Mouse (Mus musculus) liver, embryonic 11.5 days (tissue): Measurements from ENCODE around the gene Calr. TPM values are rescaled to one million over a fixed set of nuclear protein-coding genes. Genes with fewer than 3 reads are reported as not detected.
A peak's percentile ranks its signal among the peaks of the same experiment; 100 is the strongest.

Experiments used
- ATAC-seq: fragments of 200-750 bp; cut with Nextera tagmentation; replicated peaks from 2 replicates; pipeline ENCODE4 v1.8.0; 2017; ENCODE audit warnings: moderate number of reproducible peaks, mild to moderate bottlenecking, moderate TSS enrichment, moderate library complexity; ENCODE audit not compliant: low FRiP score
- DNase-seq: peaks from one replicate; pipeline ENCODE4 v3.0.0-alpha.2; 2017; ENCODE audit warnings: low spot score
- H3K27ac ChIP-seq: fragments of 300-500 bp; sonication (generic); 2 replicates; pipeline ENCODE4 v1.5.1; 2014; ENCODE audit warnings: mild to moderate bottlenecking, low read depth, low read length, control low read depth
- H3K27me3 ChIP-seq: fragments of 300-500 bp; sonication (generic); replicated peaks from 2 replicates; pipeline ENCODE4 v1.6.1; 2014; ENCODE audit warnings: low read length, mixed read lengths; ENCODE audit not compliant: control insufficient read depth, insufficient read depth
- H3K36me3 ChIP-seq: fragments of 300-500 bp; sonication (generic); 2 replicates; pipeline ENCODE4 v1.6.1; 2014; ENCODE audit warnings: mild to moderate bottlenecking, low read length, moderate library complexity, mixed read lengths; ENCODE audit not compliant: control insufficient read depth, insufficient read depth
- H3K4me1 ChIP-seq: fragments of 300-500 bp; sonication (generic); replicated peaks from 2 replicates; pipeline ENCODE4 v1.6.1; 2014; ENCODE audit warnings: low read length, mixed read lengths; ENCODE audit not compliant: control insufficient read depth, insufficient read depth
- H3K4me2 ChIP-seq: fragments of 300-500 bp; sonication (generic); 2 replicates; pipeline ENCODE4 v1.6.1; 2014; ENCODE audit warnings: mild to moderate bottlenecking, control low read depth, moderate library complexity
- H3K4me3 ChIP-seq: fragments of 300-500 bp; sonication (generic); 2 replicates; pipeline ENCODE4 v1.5.1; 2014; ENCODE audit warnings: low read depth, low read length, control low read depth
- H3K9ac ChIP-seq: fragments of 300-500 bp; sonication (generic); 2 replicates; pipeline ENCODE4 v1.6.1; 2014; ENCODE audit warnings: low read depth, low read length, control low read depth
- H3K9me3 ChIP-seq: fragments of 300-500 bp; sonication (generic); 2 replicates; pipeline ENCODE4 v1.6.1; 2016; ENCODE audit warnings: low read length, inconsistent platforms, mixed read lengths; ENCODE audit not compliant: control insufficient read depth
- WGBS: fragments of 180-500 bp; shearing (Covaris S2); extraction: QIAGEN DNeasy Blood & Tissue Kit; methylation state at CpG from one replicate; pipeline ENCODE4 v1.1.7; 2014; 5-methylcytosine and 5-hydroxymethylcytosine counted together
- polyA plus RNA-seq: library from polyadenylated mRNA; unstranded; fragments of >200 nt; fragmentation: Nextera tagmentation; extraction: Ambion mirVana; gene quantifications from 2 replicates; pipeline ENCODE4 v1.2.1, GENCODE M21; 2014

Calr gene
- polyA plus RNA-seq, 1 experiment from 2014 or later: 860 TPM

DNA sequence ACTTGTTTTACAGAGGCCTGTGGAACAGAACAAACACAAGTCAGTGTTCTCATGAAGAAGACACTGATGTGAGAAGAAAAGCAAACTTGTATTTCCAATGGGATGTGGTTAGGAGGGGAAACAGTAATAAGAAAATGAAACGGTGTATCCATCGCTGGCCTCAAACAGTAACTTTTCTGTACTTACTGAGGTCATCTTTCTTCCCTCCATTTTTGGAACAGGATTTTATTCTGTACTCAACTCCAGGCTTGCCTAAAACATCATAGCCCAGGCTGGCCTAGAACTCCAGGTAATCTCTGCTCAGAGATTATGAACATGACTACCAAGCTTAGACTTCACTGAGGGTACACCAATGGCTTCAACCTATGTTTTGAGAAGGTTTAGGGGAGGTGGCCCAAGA, 7.3 kb downstream of the Calr start:
- Histone ChIP-seq H3K4me1 (peaks cover 42% of the 10 kb centered on the region), H3K36me3 (peaks cover 60% of the 10 kb centered on the region), H3K9ac (peak overlapping the region; percentile 94), H3K9me3 (no peaks in the 10 kb centered on the region), H3K27me3 (no peaks in the 10 kb centered on the region), H3K4me2 (peak overlapping the region; percentile 67), H3K4me3 (peak overlapping the region; percentile 95), H3K27ac (peak overlapping the region; percentile 97)
- ATAC-seq: no peak
- no peak for DNase-seq
- 89% methylated on average over 2 of the region's 2 CpGs for WGBS

GRCm38 (mm10) chr8:84838513-84838912, 8.2 kb downstream of the Calr start:
- 64% methylated on average over 5 of the region's 5 CpGs for WGBS
- ATAC-seq: peak; percentile 83
- H3K27me3 ChIP-seq: no peaks in the 10 kb centered on the region
- peak overlapping the region; percentile 97 for H3K27ac ChIP-seq
- H3K9me3 ChIP-seq: no peaks in the 10 kb centered on the region
- H3K4me1 ChIP-seq: peaks cover 45% of the 10 kb centered on the region
- peaks cover 55% of the 10 kb centered on the region for H3K36me3 ChIP-seq
- H3K9ac ChIP-seq: peak overlapping the region; percentile 41
- peak overlapping the region; percentile 67 for H3K4me2 ChIP-seq
- no peak for DNase-seq
- H3K4me3 ChIP-seq: peak overlapping the region; percentile 34

DNA sequence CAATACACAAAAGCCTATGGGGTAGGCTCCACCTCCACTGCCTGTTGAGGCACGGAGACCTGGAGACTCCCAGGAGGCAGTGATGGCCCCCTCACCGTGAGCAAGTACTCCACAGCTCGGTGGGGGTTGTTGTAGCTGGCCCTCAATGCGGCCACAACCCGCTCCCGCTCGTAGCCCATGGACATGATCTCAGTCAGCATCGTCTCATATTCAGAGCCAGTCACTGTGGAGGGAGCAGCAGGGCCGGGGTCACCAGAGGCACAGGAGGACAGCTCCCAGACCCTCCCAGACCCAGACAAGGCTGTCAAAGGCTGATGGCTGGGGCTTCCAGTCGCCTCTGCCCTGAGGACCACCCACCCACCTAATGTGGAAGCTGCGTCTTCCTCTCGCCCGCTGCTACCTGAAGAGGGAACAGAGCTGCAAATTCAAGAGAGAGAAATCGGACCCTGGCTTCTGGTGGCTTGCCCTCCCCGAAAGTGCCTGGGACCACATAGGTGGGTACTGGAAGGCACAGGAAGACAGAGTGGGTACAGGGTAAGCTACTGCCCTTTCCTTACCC, 8.7 kb downstream of the Calr start:
- peaks cover 50% of the 10 kb centered on the region for H3K36me3 ChIP-seq
- peak overlapping the region; percentile 34 for H3K4me3 ChIP-seq
- ATAC-seq: no peak; the same call in 1 of the 2 replicates
- peak overlapping the region; percentile 41 for H3K9ac ChIP-seq
- H3K27me3 ChIP-seq: no peaks in the 10 kb centered on the region
- peak overlapping the region; percentile 67 for H3K4me2 ChIP-seq
- 79% methylated on average over 15 of the region's 15 CpGs for whole genome bisulfite sequencing
- no peak for DNase-seq
- no peaks in the 10 kb centered on the region for H3K9me3 ChIP-seq
- peak overlapping the region; percentile 54 for H3K27ac ChIP-seq
- peaks cover 50% of the 10 kb centered on the region for H3K4me1 ChIP-seq

GRCm38 (mm10) chr8:84837149-84837911, 9.4 kb downstream of the Calr start:
- H3K36me3 ChIP-seq: peaks cover 44% of the 10 kb centered on the region
- peaks cover 47% of the 10 kb centered on the region for H3K4me1 ChIP-seq
- peak overlapping the region; percentile 54 for H3K27ac ChIP-seq
- no peaks in the 10 kb centered on the region for H3K27me3 ChIP-seq
- peak overlapping the region; percentile 41 for H3K9ac ChIP-seq
- no peak for ATAC-seq
- 68% methylated on average over 8 of the region's 8 CpGs for WGBS
- no peaks in the 10 kb centered on the region for H3K9me3 ChIP-seq
- DNase-seq: no peak
- peak overlapping the region; percentile 67 for H3K4me2 ChIP-seq
- peak overlapping the region; percentile 34 for H3K4me3 ChIP-seq

GRCm38 (mm10) chr8:84834866-84835855, 11.6 kb downstream of the Calr start:
- Histone ChIP-seq H3K4me1 (peaks cover 44% of the 10 kb centered on the region), H3K27ac (0 out of 2 replicates have a peak overlapping the region, but pooled peaks have one; percentile 3), H3K36me3 (peaks cover 32% of the 10 kb centered on the region), H3K9me3 (no peaks in the 10 kb centered on the region), H3K4me3 (no peak overlapping the region), H3K9ac (no peak overlapping the region), H3K4me2 (no peak overlapping the region), H3K27me3 (no peaks in the 10 kb centered on the region)
- WGBS: 72% methylated on average over 10 of the region's 10 CpGs
- no peak for DNase-seq
- no peak for ATAC-seq

GRCm38 (mm10) chr8:84834002-84834865, 12.5 kb downstream of the Calr start:
- ATAC-seq (no peak), DNase-seq (no peak)
- peaks cover 40% of the 10 kb centered on the region for H3K4me1 ChIP-seq
- peaks cover 32% of the 10 kb centered on the region for H3K36me3 ChIP-seq
- H3K9ac ChIP-seq: peak overlapping the region; percentile 31; the same call in 1 of the 2 replicates
- peak overlapping the region; percentile 99; the same call in 1 of the 2 replicates for H3K4me3 ChIP-seq
- H3K27ac ChIP-seq: peak overlapping the region; percentile 46; the same call in 1 of the 2 replicates
- 0 out of 2 replicates have a peak overlapping the region, but pooled peaks have one; percentile 13 for H3K4me2 ChIP-seq
- H3K27me3 ChIP-seq: no peaks in the 10 kb centered on the region
- H3K9me3 ChIP-seq: no peaks in the 10 kb centered on the region
- WGBS: 83% methylated on average over 19 of the region's 19 CpGs

DNA sequence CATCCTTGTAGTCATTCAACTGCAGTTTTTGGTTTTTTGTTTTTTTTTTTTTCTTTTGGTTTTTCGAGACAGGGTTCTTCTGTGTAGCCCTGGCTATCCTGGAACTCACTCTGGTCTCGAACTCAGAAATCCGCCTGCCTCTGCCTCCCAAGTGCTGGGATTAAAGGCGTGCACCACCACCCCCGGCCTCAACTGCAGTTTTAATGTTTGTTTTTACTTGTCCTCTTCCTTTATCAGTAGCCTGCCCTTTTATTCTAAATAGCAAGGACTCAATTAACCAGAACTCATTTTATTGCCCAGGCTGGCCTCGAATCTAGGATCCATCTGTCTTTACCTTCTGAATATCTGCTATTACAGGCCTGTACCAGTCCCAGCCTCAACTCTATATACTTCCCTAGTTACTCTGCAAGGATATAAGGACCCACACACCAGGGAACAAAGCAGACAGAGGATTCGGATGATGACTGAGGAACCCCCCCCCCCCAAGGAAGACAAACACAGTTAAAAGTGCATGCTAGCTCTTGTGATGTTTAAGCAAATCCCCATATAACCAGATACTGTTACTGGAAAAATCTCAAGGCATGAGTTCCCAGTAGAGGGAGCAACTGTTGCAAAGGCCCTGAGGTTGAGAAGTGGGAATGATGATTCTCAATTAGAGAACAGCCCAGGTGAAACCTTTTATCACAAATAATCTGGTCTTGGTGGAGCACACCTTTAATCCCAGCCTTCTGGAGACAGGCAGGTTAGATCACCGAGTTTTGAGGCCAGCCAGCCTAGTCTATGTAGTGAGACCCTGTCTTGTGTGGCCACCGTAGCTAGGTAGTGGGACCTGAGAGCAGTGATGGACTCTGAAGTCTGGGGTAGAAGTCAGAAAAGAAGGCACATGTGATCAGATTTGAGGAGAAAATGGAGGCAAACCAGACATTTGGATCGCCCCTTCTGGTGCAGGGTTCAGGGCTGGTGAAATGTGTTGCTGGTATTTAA, 13.7 kb downstream of the Calr start:
- no peak for DNase-seq
- Histone ChIP-seq H3K9me3 (no peaks in the 10 kb centered on the region), H3K4me3 (peak overlapping the region; percentile 99), H3K9ac (peak overlapping the region; percentile 99), H3K4me1 (peaks cover 34% of the 10 kb centered on the region), H3K36me3 (peaks cover 32% of the 10 kb centered on the region), H3K27ac (peak overlapping the region; percentile 94), H3K27me3 (no peaks in the 10 kb centered on the region), H3K4me2 (peak overlapping the region; percentile 80)
- 51% methylated on average over 10 of the region's 10 CpGs for WGBS
- no peak for ATAC-seq
